Mouse (Mus musculus) lung, embryonic 16.5 days (tissue): Measurements from ENCODE around the gene Gnai3. TPM values are rescaled to one million over a fixed set of nuclear protein-coding genes. Genes with fewer than 3 reads are reported as not detected.

Experiments used
- ATAC-seq: fragments of 200-750 bp; cut with Nextera tagmentation; 2 replicates; pipeline ENCODE4 v1.8.0; 2017; ENCODE audit warnings: low read depth, mild to moderate bottlenecking, moderate library complexity
- H3K27ac ChIP-seq: fragments of 300-500 bp; sonication (generic); 2 replicates; pipeline ENCODE4 v1.5.1; 2014; ENCODE audit warnings: mild to moderate bottlenecking, control low read depth, low read length
- H3K27me3 ChIP-seq: fragments of 300-500 bp; sonication (generic); 2 replicates; pipeline ENCODE4 v1.6.1; 2014; ENCODE audit warnings: low read depth, low read length, mixed read lengths; ENCODE audit not compliant: control insufficient read depth, insufficient read depth
- H3K36me3 ChIP-seq: fragments of 300-500 bp; sonication (generic); 2 replicates; pipeline ENCODE4 v1.6.1; 2014; ENCODE audit warnings: low read length; ENCODE audit not compliant: control insufficient read depth, insufficient read depth
- H3K4me1 ChIP-seq: fragments of 300-500 bp; sonication (generic); replicated peaks from 2 replicates; pipeline ENCODE4 v1.6.1; 2014; ENCODE audit warnings: low read length, mixed read lengths; ENCODE audit not compliant: control insufficient read depth, insufficient read depth
- H3K4me2 ChIP-seq: fragments of 300-500 bp; sonication (generic); 2 replicates; pipeline ENCODE4 v1.6.1; 2014; ENCODE audit warnings: low read depth, low read length, control low read depth
- H3K4me3 ChIP-seq: fragments of 300-500 bp; sonication (generic); 2 replicates; pipeline ENCODE4 v1.5.1; 2014; ENCODE audit warnings: mild to moderate bottlenecking, low read length, control low read depth
- H3K9ac ChIP-seq: fragments of 300-500 bp; sonication (generic); 2 replicates; pipeline ENCODE4 v1.6.1; 2014; ENCODE audit warnings: low read length, control low read depth
- H3K9me3 ChIP-seq: fragments of 300-500 bp; sonication (generic); 2 replicates; pipeline ENCODE4 v1.6.1; 2016; ENCODE audit warnings: low read length; ENCODE audit not compliant: control insufficient read depth
- WGBS: fragments of 180-500 bp; shearing (Covaris S2); extraction: QIAGEN DNeasy Blood & Tissue Kit; methylation state at CpG from one replicate; pipeline ENCODE4 v1.1.7; 2014; 5-methylcytosine and 5-hydroxymethylcytosine counted together
- polyA plus RNA-seq: library from polyadenylated mRNA; unstranded; fragments of >200 nt; fragmentation: Nextera tagmentation; extraction: Ambion mirVana; gene quantifications from 2 replicates; pipeline ENCODE4 v1.2.1, GENCODE M21; 2015

The Gnai3 gene
- polyA plus RNA-seq, 1 experiment from 2014 or later: 162 TPM

DNA sequence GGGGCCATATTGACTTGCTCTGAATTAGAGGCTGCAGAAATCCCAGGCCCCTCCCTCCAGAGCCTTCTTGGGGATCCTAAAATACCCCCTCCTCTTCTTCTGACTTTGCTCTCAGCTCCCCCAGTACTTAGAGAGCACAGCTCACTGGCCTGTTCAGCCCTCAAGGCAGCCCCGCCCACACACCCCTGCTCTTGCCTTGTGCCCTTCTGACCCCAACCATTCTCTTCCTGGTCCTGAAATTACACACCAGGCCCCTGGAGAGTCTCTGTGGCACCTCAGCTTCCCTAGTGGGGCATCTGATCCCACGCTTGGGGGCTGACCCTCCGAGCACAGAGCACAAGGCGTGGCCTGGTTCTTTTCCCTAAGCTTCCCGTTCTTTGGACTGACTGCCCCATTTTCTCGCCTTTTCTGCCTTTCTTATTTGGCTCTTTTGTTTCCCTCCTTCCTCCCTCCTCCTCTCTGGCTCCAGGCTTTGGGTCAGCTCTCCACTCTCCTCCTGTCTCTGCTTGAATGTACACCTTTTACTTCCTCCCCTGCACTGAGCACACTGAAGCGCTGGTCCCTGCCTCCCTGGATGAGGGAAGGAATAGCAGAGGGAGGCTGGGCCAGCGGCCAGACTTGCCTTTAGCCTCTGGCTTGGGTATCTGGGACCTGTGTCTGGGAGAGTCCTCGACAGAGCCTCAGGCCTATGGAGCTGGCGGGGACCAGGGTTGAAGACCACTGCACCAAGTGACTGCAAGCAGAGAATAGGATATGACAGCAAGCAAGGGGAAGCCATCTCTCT is 19.8 kb upstream of the Gnai3 start:
- 52% methylated on average over 10 of the region's 10 CpGs for WGBS
- H3K4me2 ChIP-seq: no peak overlapping the region
- H3K4me1 ChIP-seq: peaks cover 3% of the 10 kb centered on the region; the same call in 1 of the 2 replicates
- ATAC-seq: peak; percentile 21; the same call in 1 of the 2 replicates
- no peak overlapping the region for H3K27ac ChIP-seq
- H3K9me3 ChIP-seq: no peaks in the 10 kb centered on the region
- no peak overlapping the region for H3K4me3 ChIP-seq
- H3K27me3 ChIP-seq: peaks cover 2% of the 10 kb centered on the region
- no peak overlapping the region for H3K9ac ChIP-seq
- H3K36me3 ChIP-seq: no peaks in the 10 kb centered on the region

DNA sequence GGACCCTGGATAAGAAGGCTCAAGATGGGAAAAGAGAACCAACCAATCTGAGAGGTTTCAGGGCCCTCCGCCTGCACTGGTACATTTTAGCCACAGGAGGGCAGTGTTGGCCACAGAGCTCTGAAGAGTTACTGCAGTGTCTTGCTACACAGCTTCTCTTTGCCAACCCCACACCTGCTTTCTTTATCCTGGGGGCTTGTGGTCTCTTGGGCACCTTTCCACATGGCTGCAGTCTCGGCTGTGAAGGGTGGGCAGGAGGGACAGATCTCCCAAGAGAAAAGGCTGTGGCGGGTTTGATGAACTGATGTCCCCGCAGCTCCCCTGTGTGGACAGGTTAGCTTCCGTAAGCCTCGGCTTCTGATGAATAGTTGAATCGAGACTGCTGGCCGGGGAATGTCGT is 18.9 kb upstream of the Gnai3 start:
- Histone ChIP-seq H3K4me3 (peak overlapping the region; percentile 25), H3K4me1 (peaks cover 3% of the 10 kb centered on the region; the same call in 1 of the 2 replicates), H3K9ac (peak overlapping the region; percentile 4; the same call in 1 of the 2 replicates), H3K27me3 (peaks cover 2% of the 10 kb centered on the region), H3K27ac (no peak overlapping the region), H3K9me3 (no peaks in the 10 kb centered on the region), H3K36me3 (no peaks in the 10 kb centered on the region), H3K4me2 (peak overlapping the region; percentile 36)
- WGBS: 23% methylated on average over 9 of the region's 9 CpGs
- peak; percentile 59; the same call in 1 of the 2 replicates for ATAC-seq

DNA sequence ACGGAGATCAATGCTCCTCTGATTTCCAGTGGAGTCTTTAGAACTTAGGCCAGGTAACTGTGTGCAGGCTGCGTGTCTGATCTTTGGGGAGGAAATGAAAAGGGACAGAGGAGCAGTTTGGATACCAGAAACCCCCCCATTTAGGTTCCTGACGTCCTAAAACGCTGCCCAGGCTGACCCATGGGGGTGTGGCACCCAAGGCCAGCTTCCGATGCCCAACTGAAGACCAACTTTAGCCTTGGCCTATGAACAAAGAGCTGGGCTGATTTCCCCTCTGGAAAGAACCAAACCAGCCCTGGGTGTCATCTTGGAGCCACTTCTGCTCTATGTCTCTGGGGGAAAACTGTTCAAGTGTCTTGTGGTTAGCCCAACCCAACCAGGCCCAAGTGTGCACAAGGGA is 18.1 kb upstream of the Gnai3 start:
- Histone ChIP-seq H3K27me3 (peaks cover 2% of the 10 kb centered on the region), H3K4me2 (no peak overlapping the region), H3K9me3 (no peaks in the 10 kb centered on the region), H3K4me1 (peaks cover 3% of the 10 kb centered on the region; the same call in 1 of the 2 replicates), H3K4me3 (no peak overlapping the region), H3K36me3 (no peaks in the 10 kb centered on the region), H3K9ac (no peak overlapping the region), H3K27ac (no peak overlapping the region)
- 54% methylated on average over 5 of the region's 5 CpGs for WGBS
- no peak for ATAC-seq

DNA sequence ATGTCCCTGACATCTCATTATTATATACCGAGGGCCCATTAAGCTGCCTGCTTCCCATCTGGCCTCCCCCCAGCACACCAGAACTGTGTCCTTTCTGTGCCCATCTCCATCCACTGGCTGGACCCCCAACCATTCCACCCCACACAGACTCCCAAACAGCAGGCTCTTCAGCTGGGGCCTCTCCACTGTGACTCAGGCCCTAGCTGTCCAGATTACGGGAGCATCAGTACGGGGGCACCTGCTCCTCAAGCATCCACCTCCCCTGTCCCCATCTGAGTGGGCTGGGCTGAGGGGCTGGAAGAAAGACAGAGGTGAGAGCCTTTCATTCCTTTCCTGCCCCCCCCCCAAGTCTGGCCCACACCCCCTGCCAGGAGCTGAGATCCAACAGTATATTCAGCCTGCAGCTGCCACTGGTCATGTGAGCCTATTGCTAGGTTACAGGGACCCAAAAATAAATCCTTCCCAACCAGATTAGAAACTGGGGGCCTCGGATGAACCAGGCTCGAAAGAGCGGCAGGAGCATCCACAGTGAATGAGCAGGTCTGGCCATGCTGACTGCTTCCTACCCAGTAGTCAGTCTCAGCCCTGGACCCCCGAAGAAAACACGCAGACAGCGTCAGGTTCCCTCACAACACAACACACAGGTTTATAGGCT is 12.6 kb upstream of the Gnai3 start:
- Histone ChIP-seq H3K27me3 (no peaks in the 10 kb centered on the region; the same call in 1 of the 2 replicates), H3K4me1 (no peaks in the 10 kb centered on the region), H3K9ac (no peak overlapping the region), H3K9me3 (no peaks in the 10 kb centered on the region), H3K4me2 (no peak overlapping the region), H3K36me3 (no peaks in the 10 kb centered on the region), H3K27ac (no peak overlapping the region), H3K4me3 (no peak overlapping the region)
- WGBS: 67% methylated on average over 9 of the region's 9 CpGs
- no peak for ATAC-seq

DNA sequence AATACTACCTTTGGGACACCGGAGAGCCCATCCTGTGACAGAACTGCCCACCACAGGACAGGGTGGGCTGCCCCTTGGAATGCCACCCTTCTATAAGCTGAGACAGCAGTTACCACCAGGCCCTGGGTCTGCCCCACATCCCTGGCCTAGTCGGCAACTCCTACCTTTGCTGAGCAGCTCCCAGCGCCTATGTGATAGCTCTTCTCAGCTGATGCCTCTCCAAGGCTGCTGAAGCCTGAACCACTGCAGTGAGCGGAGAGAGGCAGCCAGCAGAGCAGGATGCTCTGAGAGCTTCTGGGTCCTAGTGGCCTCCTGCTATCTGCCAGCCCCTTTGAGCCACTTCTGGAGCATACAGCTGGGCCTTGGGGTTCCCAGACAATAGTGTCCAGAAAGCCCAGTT is 8.7 kb upstream of the Gnai3 start, which contains the start of gene Gpr61:
Gpr61 (minus strand) TSS at position 227 of the 400 bp plus-strand sequence.
- H3K9ac ChIP-seq: no peak within 1 kb of the TSS
- H3K9me3 ChIP-seq: no peaks in the 10 kb centered on the region
- no peaks in the 10 kb centered on the region for H3K4me1 ChIP-seq
- WGBS: 37% methylated on average over 4 of the region's 4 CpGs
- H3K27me3 ChIP-seq: no peaks in the 10 kb centered on the region
- no peak within 1 kb of the TSS for H3K27ac ChIP-seq
- no peaks in the 10 kb centered on the region for H3K36me3 ChIP-seq
- ATAC-seq: no peak
- H3K4me2 ChIP-seq: no peak within 1 kb of the TSS
- H3K4me3 ChIP-seq: no peak within 1 kb of the TSS

DNA sequence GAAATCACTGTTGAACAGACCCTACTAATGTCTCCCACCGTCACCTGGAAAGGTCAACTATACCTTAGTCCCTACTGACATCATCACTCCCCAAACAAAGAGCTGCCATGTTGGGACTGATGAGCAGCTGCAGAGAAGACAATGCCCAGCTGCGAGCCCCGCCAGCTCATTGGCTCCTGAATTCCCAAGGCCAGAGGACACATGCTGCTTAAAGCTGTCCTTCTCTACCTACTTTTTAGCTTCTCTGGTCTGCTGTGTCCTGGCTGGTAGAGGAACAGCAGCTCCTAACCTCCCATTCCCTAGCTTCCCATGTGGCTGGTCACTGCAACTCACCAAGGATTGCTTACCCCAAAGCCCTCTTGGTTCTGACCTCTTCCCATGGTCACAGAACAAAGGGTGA is 6.3 kb upstream of the Gnai3 start:
- no peak for ATAC-seq
- Histone ChIP-seq H3K36me3 (no peaks in the 10 kb centered on the region), H3K4me1 (peaks cover 3% of the 10 kb centered on the region), H3K9ac (no peak overlapping the region), H3K9me3 (no peaks in the 10 kb centered on the region), H3K4me3 (no peak overlapping the region), H3K27me3 (no peaks in the 10 kb centered on the region), H3K4me2 (no peak overlapping the region), H3K27ac (no peak overlapping the region)
- 74% methylated on average over 3 of the region's 3 CpGs for WGBS

DNA sequence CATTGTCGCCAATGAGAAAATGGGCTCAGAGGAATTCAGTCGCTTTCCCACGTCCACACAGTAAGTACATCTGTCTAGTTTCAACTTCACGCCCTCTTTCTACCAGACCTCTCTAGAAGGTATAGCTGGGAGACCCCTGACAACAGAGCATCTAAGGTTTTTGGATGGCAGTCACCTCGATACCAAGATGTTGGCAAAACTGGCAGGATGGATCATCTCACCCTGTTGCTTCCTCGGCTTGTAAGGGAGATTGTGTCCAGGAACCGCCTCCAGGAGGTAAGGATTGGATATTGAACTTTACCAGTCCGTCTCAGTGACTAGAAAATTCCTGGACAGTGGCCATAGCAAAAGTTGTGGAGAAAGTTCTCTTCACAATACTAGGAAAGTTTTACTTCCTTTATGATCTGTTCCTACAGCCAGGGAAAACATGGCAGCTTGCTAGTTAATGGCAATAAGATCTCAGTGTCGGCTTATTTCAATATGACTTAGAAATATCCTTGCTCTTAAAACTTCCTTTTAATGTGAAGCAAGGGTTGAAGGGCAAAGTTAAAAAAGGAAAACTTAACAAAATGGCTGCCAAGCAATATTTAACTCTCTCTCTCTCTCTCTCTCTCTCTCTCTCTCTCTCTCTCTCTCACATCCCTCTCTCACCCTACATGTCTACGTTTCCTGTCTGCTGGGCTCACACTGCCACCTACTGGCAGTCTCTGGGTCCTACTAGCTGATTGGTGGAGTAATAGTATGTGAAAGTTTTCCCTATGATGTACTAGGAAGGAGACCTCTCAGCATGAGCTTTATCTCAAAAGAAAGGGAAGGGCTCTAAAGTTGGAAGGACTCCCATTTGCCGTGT is 1.7 kb upstream of the Gnai3 start:
- 62% methylated on average over 11 of the region's 11 CpGs for WGBS
- no peaks in the 10 kb centered on the region for H3K9me3 ChIP-seq
- H3K9ac ChIP-seq: no peak overlapping the region
- H3K27me3 ChIP-seq: no peaks in the 10 kb centered on the region
- no peak overlapping the region for H3K4me2 ChIP-seq
- no peaks in the 10 kb centered on the region for H3K36me3 ChIP-seq
- ATAC-seq: peak; percentile 53; the same call in 1 of the 2 replicates
- no peak overlapping the region for H3K4me3 ChIP-seq
- no peak overlapping the region for H3K27ac ChIP-seq
- H3K4me1 ChIP-seq: peaks cover 15% of the 10 kb centered on the region

DNA sequence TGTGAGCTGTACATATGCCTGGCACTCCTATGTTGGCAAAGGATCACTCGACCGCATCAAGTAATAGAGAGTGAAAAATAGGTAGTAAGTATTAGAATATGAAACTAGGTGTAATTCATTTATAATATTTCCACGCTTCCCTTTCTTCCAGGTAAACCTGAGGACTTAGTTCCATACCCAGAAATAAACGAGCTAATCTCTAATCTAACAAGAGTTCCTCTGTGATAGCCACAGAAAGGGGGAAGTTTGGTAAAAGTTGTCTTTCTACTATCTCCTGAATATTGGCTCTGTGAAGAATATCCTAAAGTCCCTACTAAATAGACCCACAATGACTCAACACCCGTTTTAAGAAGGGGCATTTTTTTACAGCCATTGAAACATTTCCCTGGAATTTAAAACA is 725 bp upstream of the Gnai3 start:
- Histone ChIP-seq H3K9ac (peak overlapping the region; percentile 99), H3K9me3 (no peaks in the 10 kb centered on the region), H3K4me3 (peak overlapping the region; percentile 98), H3K27ac (peak overlapping the region; percentile 95; the same call in 1 of the 2 replicates), H3K4me2 (peak overlapping the region; percentile 79), H3K27me3 (no peaks in the 10 kb centered on the region), H3K36me3 (no peaks in the 10 kb centered on the region), H3K4me1 (peaks cover 15% of the 10 kb centered on the region)
- WGBS: 48% methylated on average over 5 of the region's 5 CpGs
- no peak for ATAC-seq

DNA sequence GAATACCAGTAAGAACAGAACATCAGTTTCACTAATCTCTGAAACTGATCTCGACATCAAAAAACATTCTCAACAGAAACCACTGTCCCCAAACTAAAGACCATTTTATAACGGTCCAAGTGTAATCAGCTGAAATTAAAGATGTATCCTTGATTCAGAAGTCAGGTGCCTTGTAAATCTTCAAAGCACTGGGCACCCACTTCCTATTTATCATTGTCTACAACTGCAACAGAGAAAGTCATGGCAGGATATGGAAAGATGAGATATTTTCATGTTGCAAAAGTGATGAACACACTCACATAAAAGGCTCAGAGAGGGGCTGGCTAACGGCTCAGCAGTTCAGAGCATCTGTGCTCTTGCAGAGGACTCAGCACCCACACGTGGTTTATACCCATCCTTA is 5.2 kb downstream of the Gnai3 start:
- H3K27ac ChIP-seq: no peak overlapping the region
- no peaks in the 10 kb centered on the region; the same call in 1 of the 2 replicates for H3K36me3 ChIP-seq
- no peaks in the 10 kb centered on the region for H3K9me3 ChIP-seq
- H3K4me3 ChIP-seq: no peak overlapping the region
- peaks cover 9% of the 10 kb centered on the region for H3K4me1 ChIP-seq
- no peak overlapping the region for H3K4me2 ChIP-seq
- WGBS: 75% methylated on average over 4 of the region's 4 CpGs
- H3K27me3 ChIP-seq: no peaks in the 10 kb centered on the region
- no peak for ATAC-seq
- H3K9ac ChIP-seq: no peak overlapping the region
